Mouse (Mus musculus): ENCODE data around the gene Osbpl10.

DNA sequence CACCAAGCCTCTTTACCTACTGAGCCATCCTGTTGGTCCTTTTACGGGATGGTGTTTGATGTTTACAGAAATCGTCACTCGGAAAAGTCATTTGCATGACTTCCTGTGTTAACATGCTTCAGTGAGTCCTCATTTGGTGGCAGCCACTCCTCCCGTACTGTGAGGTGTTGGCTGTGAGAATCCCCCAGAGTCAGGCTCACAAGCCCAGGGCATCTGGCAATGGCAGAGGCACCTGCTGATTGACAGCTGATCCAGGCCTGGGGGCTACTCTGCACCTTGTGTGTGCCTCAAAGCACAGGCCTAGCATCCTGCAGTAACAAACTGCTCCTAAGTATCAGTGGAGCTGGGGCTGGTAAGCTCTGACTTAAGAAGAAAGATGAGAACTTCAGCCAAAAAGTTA is 156.4 kb downstream of the Osbpl10 start:
- TF ChIP-seq GATA1 (IDR thresholded peaks at IDR 0.05; ENCODE audit: borderline replicate concordance, low read length), result no peak
- TF ChIP-seq FLI1 (IDR thresholded peaks at IDR 0.05; ENCODE audit: low read length), result no peak
